Mouse (Mus musculus) brown adipose tissue, adult 24 weeks (tissue): ENCODE measurements around the gene Dnal4. TPM values are rescaled to one million over a fixed set of nuclear protein-coding genes. Genes with fewer than 3 reads are reported as not detected.

Experiments used
- H3K27ac ChIP-seq: fragments of 200-500 bp; replicated peaks from 2 replicates; pipeline ENCODE4 v1.5.1; 2012; ENCODE audit warnings: low read depth, mild to moderate bottlenecking, low read length
- H3K4me1 ChIP-seq: fragments of 200-500 bp; 2 replicates; pipeline ENCODE4 v1.6.1; 2012; ENCODE audit warnings: low read length, mixed read lengths; ENCODE audit not compliant: control insufficient read depth, insufficient read depth, insufficient read length
- H3K4me3 ChIP-seq: fragments of 200-500 bp; 2 replicates; pipeline ENCODE4 v1.5.1; 2012; ENCODE audit warnings: low read depth, mild to moderate bottlenecking, low read length, moderate library complexity; ENCODE audit not compliant: insufficient read depth
- polyA plus RNA-seq: library from polyadenylated mRNA; stranded (reverse); fragments of >200 nt; gene quantifications from 2 replicates; pipeline ENCODE4 v1.2.4, GENCODE M21; 2012; ENCODE audit not compliant: missing spikeins, insufficient read depth, insufficient read length

Gene Dnal4
- polyA plus RNA-seq, 1 experiment = 13.5 TPM

GRCm38 (mm10) chr15:79805246-79805645, 27.6 kb upstream of the Dnal4 start:
- Histone ChIP-seq H3K4me3 (no peak overlapping the region), H3K4me1 (no peaks in the 10 kb centered on the region), H3K27ac (no peak overlapping the region)

GRCm38 (mm10) chr15:79804352-79805071, 26.9 kb upstream of the Dnal4 start, which contains the start of gene Nptxr:
Gene Nptxr, minus strand, starts transcription at chr15:79804766.
- no peak within 1 kb of the TSS for H3K27ac ChIP-seq
- H3K4me1 ChIP-seq = no peaks in the 10 kb centered on the region
- H3K4me3 ChIP-seq = peak within 1 kb of the TSS; percentile 57

- no peaks in the 10 kb centered on the region for H3K4me1 ChIP-seq
- H3K4me3 ChIP-seq = peak overlapping the region; percentile 57
- no peak overlapping the region for H3K27ac ChIP-seq
These were observed 26.1 kb upstream of the Dnal4 start for GRCm38 (mm10) chr15:79803533-79804351.

GRCm38 (mm10) chr15:79802304-79802703, 24.7 kb upstream of the Dnal4 start:
- Histone ChIP-seq H3K27ac (no peak overlapping the region), H3K4me3 (no peak overlapping the region)

GRCm38 (mm10) chr15:79801646-79802045, 24.0 kb upstream of the Dnal4 start:
- Histone ChIP-seq H3K4me1 (no peaks in the 10 kb centered on the region), H3K4me3 (no peak overlapping the region), H3K27ac (no peak overlapping the region)

More at GRCm38 (mm10) chr15:79802304-79802703, 24.7 kb upstream of the Dnal4 start:
- no peaks in the 10 kb centered on the region for H3K4me1 ChIP-seq

- H3K4me3 ChIP-seq = no peak overlapping the region
- H3K27ac ChIP-seq = no peak overlapping the region
- no peaks in the 10 kb centered on the region for H3K4me1 ChIP-seq
These were observed 23.1 kb upstream of the Dnal4 start for GRCm38 (mm10) chr15:79800701-79801100.

GRCm38 (mm10) chr15:79798591-79798990, 20.9 kb upstream of the Dnal4 start:
- 0 out of 2 replicates have a peak, but pooled peaks cover 2% of the 10 kb centered on the region for H3K4me1 ChIP-seq
- H3K4me3 ChIP-seq = no peak overlapping the region
- H3K27ac ChIP-seq = no peak overlapping the region

GRCm38 (mm10) chr15:79797680-79798079, 20.0 kb upstream of the Dnal4 start:
- Histone ChIP-seq H3K4me1 (0 out of 2 replicates have a peak, but pooled peaks cover 2% of the 10 kb centered on the region), H3K4me3 (no peak overlapping the region), H3K27ac (no peak overlapping the region)

GRCm38 (mm10) chr15:79797096-79797495, 19.4 kb upstream of the Dnal4 start:
- 0 out of 2 replicates have a peak, but pooled peaks cover 2% of the 10 kb centered on the region for H3K4me1 ChIP-seq
- H3K4me3 ChIP-seq = no peak overlapping the region
- H3K27ac ChIP-seq = no peak overlapping the region

GRCm38 (mm10) chr15:79796256-79796655, 18.6 kb upstream of the Dnal4 start:
- Histone ChIP-seq H3K4me3 (no peak overlapping the region), H3K27ac (no peak overlapping the region), H3K4me1 (0 out of 2 replicates have a peak, but pooled peaks cover 2% of the 10 kb centered on the region)

GRCm38 (mm10) chr15:79794173-79794572, 16.5 kb upstream of the Dnal4 start:
- Histone ChIP-seq H3K27ac (no peak overlapping the region), H3K4me1 (0 out of 2 replicates have a peak, but pooled peaks cover 2% of the 10 kb centered on the region), H3K4me3 (no peak overlapping the region)

- H3K4me1 ChIP-seq = 0 out of 2 replicates have a peak, but pooled peaks cover 2% of the 10 kb centered on the region
- H3K4me3 ChIP-seq = no peak overlapping the region
- no peak overlapping the region for H3K27ac ChIP-seq
These were observed 15.4 kb upstream of the Dnal4 start for GRCm38 (mm10) chr15:79793076-79793475.

- no peak overlapping the region for H3K27ac ChIP-seq
These were observed 14.8 kb upstream of the Dnal4 start for GRCm38 (mm10) chr15:79792455-79792854.

GRCm38 (mm10) chr15:79791502-79791901, 13.9 kb upstream of the Dnal4 start:
- Histone ChIP-seq H3K4me3 (no peak overlapping the region), H3K27ac (no peak overlapping the region), H3K4me1 (0 out of 2 replicates have a peak, but pooled peaks cover 2% of the 10 kb centered on the region)

More at GRCm38 (mm10) chr15:79792455-79792854, 14.8 kb upstream of the Dnal4 start:
- H3K4me1 ChIP-seq = 0 out of 2 replicates have a peak, but pooled peaks cover 2% of the 10 kb centered on the region
- no peak overlapping the region for H3K4me3 ChIP-seq

GRCm38 (mm10) chr15:79790905-79791304, 13.3 kb upstream of the Dnal4 start:
- Histone ChIP-seq H3K27ac (no peak overlapping the region), H3K4me3 (no peak overlapping the region), H3K4me1 (0 out of 2 replicates have a peak, but pooled peaks cover 2% of the 10 kb centered on the region)
